Mouse (Mus musculus) gastrocnemius, postnatal 14 days (tissue): ENCODE measurements at regions not wholly inside any gene's neighbourhood (a gene's known extent, or its start where the extent isn't known, plus 50 kb on each side); places are given as distances from the start of the nearest gene placed in this dataset.
"Not testable (repeated sequence)": the region's sequence is repeated elsewhere in the genome, so short reads cannot be mapped to it uniquely, and the experiment has no call there.

Experiments used
- DNase-seq: peaks from one replicate; pipeline ENCODE4 v3.0.0; 2021; ENCODE audit warnings: mixed read lengths
- intact Hi-C: fragments of 180-260 bp; cut with DNase I; formaldehyde crosslinking; loops from one replicate; pipeline ENCODE4 v1.15.1; 2025; ENCODE audit warnings: low total_unique reads

GRCm38 (mm10) chr14:86599511-86599910, 541.5 kb downstream of the Diaph3 start:
- DNase-seq: no peak
- intact Hi-C loops: no loop called here

DNA sequence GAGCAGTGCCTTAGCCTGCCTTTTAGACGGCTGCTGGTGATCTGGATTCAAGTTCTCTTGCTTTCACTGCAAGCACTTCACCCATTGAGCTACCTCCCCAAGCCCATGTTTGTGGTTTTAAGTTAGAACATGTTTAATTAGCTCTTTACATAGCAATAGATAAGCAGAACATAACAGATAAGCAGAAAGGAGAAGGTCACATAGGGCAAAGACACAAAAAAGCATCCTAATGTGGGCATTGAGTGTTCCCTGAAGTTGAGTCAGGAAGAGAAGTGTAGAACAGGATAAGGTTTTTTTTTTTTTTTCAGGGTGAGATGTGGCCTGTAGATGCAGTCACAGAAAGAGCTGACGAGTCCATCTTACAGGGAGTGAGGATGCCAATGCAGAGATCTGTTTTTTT, 552.5 kb downstream of the Diaph3 start:
- intact Hi-C loops: no loop called here
- DNase-seq: no peak

- intact Hi-C loops, DNase-seq: not testable (repeated sequence)
Measured at GRCm38 (mm10) chr14:86585959-86586358, 555.1 kb downstream of the Diaph3 start.

DNA sequence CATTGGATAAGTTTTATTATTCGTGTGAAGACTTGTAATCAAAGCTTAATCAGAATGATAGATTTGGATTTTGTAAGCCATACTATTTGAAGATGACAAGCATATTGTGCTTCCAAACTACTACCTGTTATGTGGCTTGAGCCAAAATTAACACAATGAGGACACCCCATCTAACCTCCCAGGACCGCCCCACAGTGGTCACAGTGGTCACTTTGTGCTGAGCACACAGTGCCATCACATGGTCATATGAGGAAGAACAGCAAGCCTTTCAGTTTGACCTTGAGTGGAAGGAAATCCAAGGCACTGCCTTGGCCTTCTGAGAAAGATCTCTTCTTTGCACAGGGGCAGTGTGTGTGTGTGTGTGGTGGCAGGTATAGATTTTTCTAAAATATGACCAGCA, 578.3 kb downstream of the Diaph3 start:
- intact Hi-C loops: no loop called here
- peak; percentile 11 for DNase-seq

- no peak for DNase-seq
- intact Hi-C loops: no loop called here
Measured at GRCm38 (mm10) chr14:86537992-86538391, 603.0 kb downstream of the Diaph3 start.

GRCm38 (mm10) chr14:86536341-86537027, 604.6 kb downstream of the Diaph3 start:
- no peak for DNase-seq
- intact Hi-C loops: no loop called here

- DNase-seq: no peak
- intact Hi-C loops: no loop called here
Measured at GRCm38 (mm10) chr14:86510408-86510807, 630.6 kb downstream of the Diaph3 start.

GRCm38 (mm10) chr14:86509686-86510085, 631.3 kb downstream of the Diaph3 start:
- no peak for DNase-seq

GRCm38 (mm10) chr14:86506286-86506685, 634.7 kb downstream of the Diaph3 start:
- DNase-seq: no peak
- intact Hi-C loops: no loop called here

More at GRCm38 (mm10) chr14:86509686-86510085, 631.3 kb downstream of the Diaph3 start:
- intact Hi-C loops: no loop called here

GRCm38 (mm10) chr14:86490826-86491225, 650.2 kb downstream of the Diaph3 start:
- intact Hi-C loops: no loop called here
- no peak for DNase-seq

GRCm38 (mm10) chr14:86489872-86490631, 651.0 kb downstream of the Diaph3 start:
- DNase-seq: no peak
- intact Hi-C loops: no loop called here

DNA sequence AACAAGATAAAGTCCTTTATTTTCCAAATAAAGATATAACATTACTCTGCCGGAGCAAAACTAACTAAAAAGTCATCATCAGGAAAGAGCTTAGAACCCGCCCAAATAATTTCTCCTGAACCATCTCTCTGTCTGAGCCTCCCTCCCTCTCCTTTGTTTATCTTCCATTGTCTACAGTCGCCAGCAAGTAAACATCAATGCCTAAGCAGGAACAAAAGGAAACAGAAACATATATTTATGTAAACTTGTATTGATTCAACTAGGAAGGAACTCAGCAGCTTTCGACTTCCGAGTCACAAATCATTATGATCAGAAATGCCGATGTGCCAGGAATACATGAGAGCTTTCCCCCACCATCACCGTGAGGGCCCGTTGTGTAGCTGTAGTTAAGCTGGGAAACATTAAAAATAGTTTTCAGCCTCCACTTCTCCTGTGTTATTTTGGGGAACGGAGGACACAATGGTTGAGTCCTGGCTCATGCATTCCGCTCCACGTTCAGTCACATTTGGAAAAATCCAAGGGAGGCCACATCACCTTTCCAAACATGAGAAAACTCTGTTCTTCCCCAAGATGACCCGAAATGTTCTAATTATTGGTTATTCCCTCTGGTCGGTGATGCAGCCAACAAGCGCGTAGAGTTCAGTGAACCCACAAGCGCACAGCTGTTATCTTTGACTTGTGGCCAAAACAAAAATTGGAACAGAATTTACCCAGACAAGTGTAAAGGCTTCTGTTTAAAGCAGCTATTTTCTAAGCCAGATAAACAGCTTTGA, 651.8 kb downstream of the Diaph3 start:
- intact Hi-C loops: no loop called here
- DNase-seq: peak; percentile 41

GRCm38 (mm10) chr14:86487285-86487897, 653.6 kb downstream of the Diaph3 start:
- no peak for DNase-seq
- intact Hi-C loops: no loop called here

DNA sequence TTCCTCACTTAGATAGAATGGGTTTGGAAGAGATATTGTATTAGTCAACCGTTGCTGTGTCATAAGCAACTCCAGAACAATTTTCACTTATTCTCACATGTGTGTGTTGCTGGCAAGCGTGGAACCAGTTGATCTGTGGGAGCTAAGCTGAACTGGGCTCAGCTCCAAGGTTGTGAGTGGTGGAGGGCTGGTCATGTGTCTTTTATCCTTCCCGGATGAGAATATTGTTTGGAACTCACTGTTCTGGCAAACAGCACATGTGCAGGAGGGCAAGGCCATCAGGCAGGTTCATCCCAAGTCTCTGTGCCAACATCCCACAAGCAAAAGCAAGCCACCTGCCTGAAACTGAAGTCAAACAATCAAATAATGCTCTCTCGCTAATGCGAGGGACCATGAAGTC, 656.8 kb downstream of the Diaph3 start:
- intact Hi-C loops: no loop called here
- peak; percentile 41 for DNase-seq

DNA sequence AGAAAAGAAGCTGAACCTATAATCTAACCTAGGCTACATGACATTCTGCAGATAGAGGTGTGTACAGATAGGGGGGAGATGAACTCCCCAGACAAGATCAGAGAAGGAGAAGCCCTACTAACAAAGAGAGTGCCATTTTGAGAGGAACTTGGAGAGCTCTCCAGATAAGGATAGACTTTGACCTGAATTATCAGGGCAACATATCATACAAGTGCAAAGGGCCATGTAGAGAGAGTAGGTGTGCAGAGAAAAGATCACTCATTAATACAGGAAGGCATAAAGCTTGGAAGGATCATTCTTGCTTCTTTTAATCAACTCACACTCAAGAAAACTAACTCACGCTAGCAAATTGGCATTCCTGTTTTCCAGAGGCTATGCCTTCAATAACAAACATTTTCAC, 667.4 kb downstream of the Diaph3 start:
- DNase-seq: no peak
- intact Hi-C loops: no loop called here

DNA sequence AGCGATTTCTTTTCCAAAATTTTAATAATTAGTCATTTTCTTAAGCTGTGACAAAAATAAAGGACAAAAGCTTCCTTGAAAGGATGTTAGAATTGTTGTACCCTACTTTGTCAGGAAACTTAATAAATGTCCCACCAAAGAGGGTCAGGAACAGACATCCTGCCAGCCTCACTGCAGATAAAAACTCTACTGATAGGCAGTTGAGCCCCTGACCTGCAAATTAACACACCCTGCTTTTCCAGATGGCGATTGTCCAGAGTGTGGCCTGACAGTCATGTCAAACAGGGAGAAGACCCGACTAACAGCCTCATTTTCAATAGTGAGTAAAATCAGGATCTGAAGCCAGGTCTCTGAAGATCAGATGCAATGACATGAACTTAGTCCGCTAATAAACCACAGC, 670.6 kb downstream of the Diaph3 start:
- DNase-seq: no peak
- intact Hi-C loops: no loop called here

DNA sequence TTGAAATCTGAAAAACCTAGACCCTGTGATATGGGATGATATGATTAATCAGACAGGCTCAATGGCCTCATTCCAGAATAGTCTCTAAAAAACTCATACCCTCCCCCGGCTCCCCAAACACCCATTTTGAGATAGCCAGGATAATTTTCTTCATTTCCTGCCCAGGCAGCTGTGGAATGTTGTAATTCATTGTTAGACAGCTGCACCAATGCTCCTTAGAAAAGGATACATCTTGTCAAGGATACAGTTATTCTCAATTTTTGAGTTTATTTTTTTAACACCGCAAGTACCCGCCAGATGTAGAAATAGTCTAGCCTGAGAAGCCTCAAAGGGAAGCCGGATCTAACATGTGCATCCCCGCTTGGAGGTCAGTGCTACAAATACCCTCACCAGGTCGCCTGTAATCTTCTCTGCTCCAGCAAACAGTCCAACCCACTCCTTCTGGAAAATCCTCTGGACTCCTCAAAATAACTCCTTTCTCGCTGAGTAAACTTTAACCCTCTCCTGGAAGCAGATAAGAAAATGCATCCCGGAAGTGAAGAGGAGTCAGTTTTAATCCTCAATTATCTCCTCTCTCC, 673.1 kb downstream of the Diaph3 start:
- DNase-seq: no peak
- intact Hi-C loops: no loop called here

DNA sequence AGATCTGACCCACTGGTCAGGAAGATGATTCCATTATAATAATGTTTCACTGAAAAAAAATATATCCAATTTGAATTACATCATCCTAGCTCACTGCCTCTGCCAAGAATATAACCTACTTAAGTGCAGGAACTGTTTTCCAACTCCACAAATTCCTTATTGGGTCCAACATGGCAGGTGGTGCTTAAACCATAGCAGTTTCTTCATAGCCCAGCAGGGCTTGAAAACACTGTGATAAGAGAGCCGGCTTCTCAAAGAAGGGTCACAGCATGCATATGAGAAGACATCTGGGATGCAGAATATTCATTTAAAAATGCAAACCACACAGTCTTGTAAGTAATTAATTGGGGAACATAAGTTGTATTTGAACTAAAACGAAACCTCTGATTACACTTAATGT, 677.6 kb downstream of the Diaph3 start:
- intact Hi-C loops: no loop called here
- no peak for DNase-seq

- intact Hi-C loops: no loop called here
- no peak for DNase-seq
Measured at GRCm38 (mm10) chr14:86453142-86453541, 687.9 kb downstream of the Diaph3 start.

DNA sequence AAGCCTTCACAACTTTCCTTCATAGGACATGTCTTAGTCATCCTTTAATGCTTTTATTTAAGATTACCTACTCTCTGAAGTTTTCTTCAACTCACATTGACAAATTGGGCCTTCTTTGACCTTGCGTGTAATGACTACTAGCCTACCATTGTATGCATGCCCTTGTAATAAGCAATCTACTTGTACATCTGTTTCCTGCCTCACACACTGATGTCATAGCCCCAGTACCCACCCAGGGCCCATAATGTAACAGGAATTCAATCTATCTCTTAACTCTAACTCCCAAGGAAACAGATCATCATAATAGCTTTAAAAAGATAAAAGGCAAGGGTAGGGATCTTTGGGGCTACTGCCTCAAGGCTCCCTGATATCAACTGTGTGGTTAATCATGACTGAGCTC, 690.4 kb downstream of the Diaph3 start:
- intact Hi-C loops: no loop called here
- DNase-seq: no peak
